Mouse (Mus musculus) midbrain, embryonic 14.5 days (tissue): ENCODE data around the gene Nrde2. TPM values are rescaled to one million over a fixed set of nuclear protein-coding genes. Genes with fewer than 3 reads are reported as not detected.

Experiments
- ATAC-seq: fragments of 200-750 bp; cut with Nextera tagmentation; 2 replicates; pipeline ENCODE4 v1.8.0; 2017; ENCODE audit warnings: moderate number of reproducible peaks, moderate library complexity; ENCODE audit not compliant: low FRiP score, low TSS enrichment
- DNase-seq: peaks from one replicate; pipeline ENCODE4 v3.0.0-alpha.2; 2015
- H3K27ac ChIP-seq: fragments of 300-500 bp; sonication (generic); replicated peaks from 2 replicates; pipeline ENCODE4 v1.5.1; 2014; ENCODE audit warnings: mild to moderate bottlenecking, low read depth, low read length, moderate library complexity
- H3K27me3 ChIP-seq: fragments of 300-500 bp; sonication (generic); 2 replicates; pipeline ENCODE4 v1.6.1; 2014; ENCODE audit warnings: low read length, control low read depth, mixed read lengths; ENCODE audit not compliant: control insufficient read depth, insufficient read depth
- H3K36me3 ChIP-seq: fragments of 300-500 bp; sonication (generic); 2 replicates; pipeline ENCODE4 v1.6.1; 2014; ENCODE audit warnings: low read length, control low read depth; ENCODE audit not compliant: control insufficient read depth, insufficient read depth
- H3K4me1 ChIP-seq: fragments of 300-500 bp; sonication (generic); 2 replicates; pipeline ENCODE4 v1.6.1; 2014; ENCODE audit warnings: mild to moderate bottlenecking, antibody characterized with exemption, low read length, control low read depth; ENCODE audit not compliant: control insufficient read depth, insufficient read depth
- H3K4me2 ChIP-seq: fragments of 300-500 bp; sonication (generic); 2 replicates; pipeline ENCODE4 v1.6.1; 2014; ENCODE audit warnings: mild to moderate bottlenecking, low read length, moderate library complexity
- H3K4me3 ChIP-seq: fragments of 300-500 bp; sonication (generic); replicated peaks from 2 replicates; pipeline ENCODE4 v1.5.1; 2014; ENCODE audit warnings: low read depth, low read length
- H3K9ac ChIP-seq: fragments of 300-500 bp; sonication (generic); replicated peaks from 2 replicates; pipeline ENCODE4 v1.6.1; 2014; ENCODE audit warnings: mild to moderate bottlenecking, low read length, moderate library complexity
- H3K9me3 ChIP-seq: fragments of 300-500 bp; sonication (generic); 2 replicates; pipeline ENCODE4 v1.6.1; 2016; ENCODE audit warnings: low read length, control low read depth, mixed read lengths; ENCODE audit not compliant: control insufficient read depth
- WGBS: fragments of 180-500 bp; shearing (Covaris S2); extraction: QIAGEN DNeasy Blood & Tissue Kit; methylation state at CpG from one replicate; pipeline ENCODE4 v1.1.7; 2014; 5-methylcytosine and 5-hydroxymethylcytosine counted together
- polyA plus RNA-seq: library from polyadenylated mRNA; unstranded; fragments of >200 nt; fragmentation: Nextera tagmentation; extraction: Ambion mirVana; gene quantifications from 2 replicates; pipeline ENCODE4 v1.2.1, GENCODE M21; 2014

Nrde2 gene
- polyA plus RNA-seq, 1 experiment from 2014 or later = 14.1 TPM

DNA sequence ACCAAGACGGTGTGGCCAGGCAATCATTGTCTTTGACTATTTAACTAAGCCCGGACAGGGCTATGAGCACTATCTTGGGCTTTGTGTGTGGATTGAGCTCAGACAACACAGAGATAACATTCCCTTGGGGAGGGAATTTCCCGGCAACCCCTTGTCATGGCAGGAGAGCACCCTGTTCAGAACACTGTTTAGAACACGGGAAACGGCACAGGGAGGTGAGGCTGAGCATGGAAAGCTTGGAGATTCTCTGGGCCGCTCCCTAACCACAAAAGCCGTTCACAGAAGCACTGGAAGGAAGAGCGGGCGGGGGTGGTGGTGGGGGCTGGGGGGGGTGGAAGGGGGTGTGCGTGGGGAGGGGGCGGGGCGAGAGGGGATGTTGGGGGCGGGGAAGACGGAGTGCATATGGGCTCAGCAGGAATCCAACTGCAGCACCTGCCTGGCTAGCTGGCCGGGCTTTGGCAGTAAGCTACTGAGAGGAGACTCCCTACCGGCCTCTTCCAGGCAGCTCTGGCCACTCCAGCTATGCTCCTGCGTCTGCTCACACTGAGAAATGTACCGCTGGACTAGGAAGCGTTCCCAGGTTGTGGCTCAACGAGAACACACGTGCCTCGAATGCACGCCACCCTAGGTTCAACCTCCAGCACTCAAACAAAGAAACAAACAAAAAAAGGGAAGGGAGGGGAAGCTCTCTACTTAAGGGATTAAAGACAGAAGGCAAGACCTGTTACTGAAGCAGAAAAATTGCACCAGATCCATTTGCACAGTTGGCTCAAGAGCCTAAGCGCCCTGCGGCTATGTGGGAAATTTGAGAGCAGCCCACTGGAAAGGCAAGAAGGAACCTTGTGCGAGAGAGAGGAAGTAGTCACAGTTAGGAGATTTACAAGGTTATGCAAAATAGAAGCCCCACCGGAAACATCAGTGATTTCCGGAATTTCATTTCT lies 8.7 kb upstream of the Nrde2 start:
- ATAC-seq (peak; percentile 61; the same call in 1 of the 2 replicates), DNase-seq (peak; percentile 76)
- Histone ChIP-seq H3K27ac (peak overlapping the region; percentile 87), H3K9me3 (no peaks in the 10 kb centered on the region), H3K4me3 (0 out of 2 replicates have a peak overlapping the region, but pooled peaks have one; percentile 17), H3K9ac (peak overlapping the region; percentile 50), H3K4me2 (peak overlapping the region; percentile 53), H3K4me1 (peaks cover 15% of the 10 kb centered on the region), H3K27me3 (no peaks in the 10 kb centered on the region), H3K36me3 (no peaks in the 10 kb centered on the region)
- 12% methylated on average over 28 of the region's 28 CpGs for WGBS

DNA sequence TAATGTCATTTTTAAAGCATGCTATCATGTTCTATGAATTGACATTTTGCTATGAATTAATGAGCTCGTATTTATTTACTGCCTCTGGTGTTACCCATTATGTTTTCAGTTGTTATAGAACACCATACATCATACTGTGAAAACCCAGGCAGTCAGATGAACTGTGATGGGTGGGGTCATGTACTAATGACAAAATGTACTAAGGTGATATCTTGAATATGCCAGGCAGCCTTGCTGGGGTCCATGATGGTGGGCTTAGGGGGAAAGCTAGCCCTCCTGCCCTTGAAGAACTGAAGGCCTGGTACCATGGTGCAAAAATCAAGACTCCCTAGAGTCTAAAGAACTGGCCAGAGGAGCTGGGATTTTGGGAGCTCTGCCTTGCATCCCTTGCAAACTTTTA lies 8.0 kb upstream of the Nrde2 start:
- Histone ChIP-seq H3K4me3 (no peak overlapping the region), H3K36me3 (no peaks in the 10 kb centered on the region), H3K27me3 (no peaks in the 10 kb centered on the region), H3K4me2 (no peak overlapping the region; the same call in 1 of the 2 replicates), H3K9ac (no peak overlapping the region), H3K9me3 (no peaks in the 10 kb centered on the region), H3K27ac (peak overlapping the region; percentile 87), H3K4me1 (peaks cover 15% of the 10 kb centered on the region)
- WGBS = 90% methylated on average over 1 of the region's 1 CpGs
- ATAC-seq = no peak
- DNase-seq = no peak

DNA sequence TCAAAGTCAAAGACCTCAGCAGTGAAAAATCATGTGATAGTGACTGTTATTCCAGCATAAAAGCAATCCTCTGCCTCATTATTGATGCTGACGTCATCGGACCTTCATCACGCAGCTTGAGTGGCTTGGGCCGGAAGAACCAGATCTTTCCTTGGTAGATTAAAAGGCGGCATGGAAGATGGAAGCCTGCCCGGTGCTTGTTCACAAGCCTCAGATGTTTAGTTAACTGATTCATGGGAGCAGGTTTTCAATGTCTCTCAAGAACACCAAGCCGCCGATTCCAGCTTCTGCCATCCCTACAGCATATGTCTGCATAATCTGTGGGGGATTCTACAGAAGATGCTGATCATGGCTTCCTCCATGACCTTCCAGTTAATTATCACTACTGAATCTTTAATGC lies 7.5 kb upstream of the Nrde2 start:
- Histone ChIP-seq H3K27ac (peak overlapping the region; percentile 32; the same call in 1 of the 2 replicates), H3K4me1 (peaks cover 15% of the 10 kb centered on the region), H3K9me3 (no peaks in the 10 kb centered on the region), H3K4me3 (no peak overlapping the region), H3K36me3 (no peaks in the 10 kb centered on the region), H3K4me2 (no peak overlapping the region), H3K9ac (no peak overlapping the region), H3K27me3 (no peaks in the 10 kb centered on the region)
- DNase-seq (peak; percentile 40), ATAC-seq (no peak)
- 69% methylated on average over 8 of the region's 8 CpGs for WGBS

DNA sequence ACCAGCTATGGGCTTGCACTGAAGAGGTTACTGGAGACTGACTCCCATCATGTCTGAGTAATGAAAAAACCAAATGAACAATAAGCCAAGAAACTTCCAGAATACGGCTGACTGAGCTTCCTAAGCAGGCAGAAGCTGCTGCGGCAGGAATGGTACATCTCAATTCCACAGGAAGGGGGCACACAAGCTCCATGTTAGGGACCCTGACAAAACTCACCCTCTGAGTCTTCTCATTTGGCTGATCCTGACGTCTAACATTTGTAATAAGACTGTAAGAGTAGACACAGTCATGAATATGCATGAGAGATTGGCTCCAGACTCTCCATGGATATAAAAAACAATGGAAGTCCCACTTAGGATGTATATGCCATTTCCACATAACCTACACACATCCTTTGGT lies 6.7 kb upstream of the Nrde2 start:
- peak; percentile 86 for ATAC-seq
- 7% methylated on average over 3 of the region's 3 CpGs for WGBS
- DNase-seq = peak; percentile 90
- H3K9ac ChIP-seq = no peak overlapping the region
- no peak overlapping the region for H3K4me2 ChIP-seq
- no peak overlapping the region for H3K4me3 ChIP-seq
- H3K4me1 ChIP-seq = peaks cover 15% of the 10 kb centered on the region
- H3K9me3 ChIP-seq = no peaks in the 10 kb centered on the region
- H3K27ac ChIP-seq = peak overlapping the region; percentile 32; the same call in 1 of the 2 replicates
- no peaks in the 10 kb centered on the region for H3K36me3 ChIP-seq
- H3K27me3 ChIP-seq = no peaks in the 10 kb centered on the region

DNA sequence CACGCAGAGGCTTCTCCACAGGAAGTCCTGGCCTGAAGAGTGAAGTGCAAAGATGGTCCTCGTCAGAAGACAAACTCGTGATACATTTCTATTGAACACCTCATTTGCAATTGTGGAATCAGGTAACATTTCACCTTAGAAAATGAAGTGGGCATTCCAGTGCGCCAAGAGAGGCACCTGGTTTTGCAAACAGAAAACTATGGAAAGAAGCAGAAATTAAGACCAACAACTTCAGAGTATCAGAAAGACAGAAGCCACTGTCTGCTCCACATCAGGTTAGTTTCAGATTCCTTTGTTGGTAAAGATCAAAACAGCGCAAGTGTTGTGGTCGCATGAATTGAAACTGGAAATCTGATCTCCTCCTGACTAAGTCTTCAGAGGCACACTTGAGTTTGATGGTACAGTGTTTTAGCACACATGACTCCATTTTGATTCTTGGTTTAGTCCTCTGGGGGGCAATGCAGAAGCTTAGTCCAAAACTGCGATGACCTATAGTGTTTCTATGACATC lies 5.6 kb upstream of the Nrde2 start:
- Histone ChIP-seq H3K9ac (no peak overlapping the region), H3K36me3 (no peaks in the 10 kb centered on the region), H3K27me3 (no peaks in the 10 kb centered on the region), H3K4me3 (no peak overlapping the region), H3K4me1 (peaks cover 15% of the 10 kb centered on the region), H3K9me3 (no peaks in the 10 kb centered on the region), H3K4me2 (no peak overlapping the region), H3K27ac (no peak overlapping the region)
- ATAC-seq (no peak), DNase-seq (no peak)
- WGBS = 83% methylated on average over 7 of the region's 7 CpGs

DNA sequence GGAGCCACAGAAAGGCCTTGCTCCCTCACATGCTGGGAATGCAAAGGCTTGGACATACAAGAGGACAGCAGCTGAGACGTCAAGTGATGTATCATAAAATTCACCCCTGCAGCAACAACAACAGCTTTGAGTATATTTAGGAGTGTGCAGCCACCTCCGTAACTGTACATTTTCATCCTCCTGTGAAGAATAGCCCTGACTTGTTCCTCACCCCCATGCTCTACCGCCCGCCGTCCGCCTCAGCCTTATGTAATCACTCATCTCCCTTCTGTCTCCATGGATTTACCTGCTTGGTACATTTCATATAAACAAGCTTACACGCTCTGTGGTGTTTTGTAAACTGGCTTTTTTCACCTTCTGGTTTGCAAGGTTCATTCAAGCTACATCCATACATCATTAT lies 7.0 kb downstream of the Nrde2 start:
- no peak overlapping the region for H3K4me3 ChIP-seq
- no peak overlapping the region for H3K9ac ChIP-seq
- H3K27me3 ChIP-seq = no peaks in the 10 kb centered on the region
- H3K4me1 ChIP-seq = no peaks in the 10 kb centered on the region
- H3K36me3 ChIP-seq = peaks cover 35% of the 10 kb centered on the region
- H3K27ac ChIP-seq = no peak overlapping the region
- WGBS = 93% methylated on average over 7 of the region's 7 CpGs
- no peak for DNase-seq
- ATAC-seq = no peak
- no peaks in the 10 kb centered on the region for H3K9me3 ChIP-seq
- no peak overlapping the region for H3K4me2 ChIP-seq

DNA sequence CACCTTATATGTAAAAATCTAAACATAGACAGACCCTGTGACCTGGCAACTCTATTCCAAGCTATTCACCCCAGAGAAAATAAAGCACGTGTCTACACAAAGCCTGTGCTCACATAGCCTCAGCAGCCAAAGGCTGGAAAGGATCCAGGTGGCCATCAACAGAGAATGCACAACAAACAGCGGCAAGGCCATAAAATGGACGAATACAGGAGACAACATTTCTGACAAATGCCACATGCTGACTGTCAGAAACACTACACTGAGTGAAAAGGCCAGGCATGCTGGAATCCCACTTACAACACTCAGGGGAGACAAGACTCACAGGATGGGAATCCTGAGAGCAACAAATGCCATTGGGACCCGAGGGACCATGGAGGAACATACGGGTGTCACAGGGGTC lies 15.2 kb downstream of the Nrde2 start:
- H3K27ac ChIP-seq = no peak overlapping the region
- H3K4me1 ChIP-seq = no peaks in the 10 kb centered on the region
- WGBS = 93% methylated on average over 5 of the region's 5 CpGs
- no peaks in the 10 kb centered on the region for H3K9me3 ChIP-seq
- H3K4me2 ChIP-seq = no peak overlapping the region
- no peaks in the 10 kb centered on the region for H3K27me3 ChIP-seq
- no peak overlapping the region for H3K4me3 ChIP-seq
- DNase-seq = no peak
- H3K36me3 ChIP-seq = peaks cover 95% of the 10 kb centered on the region
- no peak overlapping the region for H3K9ac ChIP-seq
- ATAC-seq = no peak

DNA sequence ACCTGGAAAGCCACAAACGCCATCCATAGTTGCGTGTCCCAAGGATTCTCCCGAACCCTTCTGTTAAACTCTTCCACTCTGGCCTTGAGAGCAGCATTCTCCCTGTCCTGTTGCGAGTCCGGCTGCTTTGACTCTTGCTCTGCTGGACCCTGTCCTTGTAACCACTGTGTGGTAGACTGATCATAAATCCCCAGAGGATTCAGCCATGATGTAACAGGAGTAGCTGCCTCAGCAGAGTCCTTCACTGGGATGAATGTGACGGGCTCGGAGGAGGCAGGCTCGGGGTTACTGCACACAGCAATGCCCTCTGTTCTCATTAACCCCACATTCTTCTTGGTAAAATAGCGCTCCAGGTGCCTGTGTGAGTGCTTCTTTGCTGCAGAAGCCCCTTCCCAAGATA lies 15.7 kb downstream of the Nrde2 start:
- Histone ChIP-seq H3K4me1 (no peaks in the 10 kb centered on the region), H3K27ac (no peak overlapping the region), H3K4me2 (no peak overlapping the region), H3K27me3 (no peaks in the 10 kb centered on the region), H3K4me3 (no peak overlapping the region), H3K9me3 (no peaks in the 10 kb centered on the region), H3K36me3 (peaks cover 94% of the 10 kb centered on the region), H3K9ac (no peak overlapping the region)
- no peak for ATAC-seq
- DNase-seq = no peak
- WGBS = 97% methylated on average over 9 of the region's 9 CpGs
